Mouse (Mus musculus) neural tube, embryonic 13.5 days (tissue): ENCODE data around the gene Actl7a. TPM values are rescaled to one million over a fixed set of nuclear protein-coding genes. Genes with fewer than 3 reads are reported as not detected.
A peak's percentile ranks its signal among the peaks of the same experiment; 100 is the strongest.

Experiments
- ATAC-seq: fragments of 200-750 bp; cut with Nextera tagmentation; 2 replicates; pipeline ENCODE4 v1.8.0; 2017; ENCODE audit warnings: low read depth, mild to moderate bottlenecking, moderate TSS enrichment, moderate library complexity
- H3K27ac ChIP-seq: fragments of 300-500 bp; sonication (generic); replicated peaks from 2 replicates; pipeline ENCODE4 v1.5.1; 2015; ENCODE audit warnings: moderate library complexity, mild to moderate bottlenecking, inconsistent platforms
- H3K27me3 ChIP-seq: fragments of 300-500 bp; sonication (generic); 2 replicates; pipeline ENCODE4 v1.6.1; 2015; ENCODE audit warnings: mild to moderate bottlenecking, inconsistent platforms
- H3K36me3 ChIP-seq: fragments of 300-500 bp; sonication (generic); 2 replicates; pipeline ENCODE4 v1.6.1; 2015; ENCODE audit warnings: mild to moderate bottlenecking, inconsistent platforms
- H3K4me1 ChIP-seq: fragments of 300-500 bp; sonication (generic); replicated peaks from 2 replicates; pipeline ENCODE4 v1.6.1; 2015; ENCODE audit warnings: inconsistent platforms
- H3K4me2 ChIP-seq: fragments of 300-500 bp; sonication (generic); 2 replicates; pipeline ENCODE4 v1.6.1; 2015; ENCODE audit warnings: inconsistent platforms, mild to moderate bottlenecking, moderate library complexity
- H3K4me3 ChIP-seq: fragments of 300-500 bp; sonication (generic); 2 replicates; pipeline ENCODE4 v1.5.1; 2015; ENCODE audit warnings: mild to moderate bottlenecking, inconsistent platforms
- H3K9ac ChIP-seq: fragments of 300-500 bp; sonication (generic); 2 replicates; pipeline ENCODE4 v1.6.1; 2015; ENCODE audit warnings: moderate library complexity, mild to moderate bottlenecking, inconsistent platforms
- H3K9me3 ChIP-seq: fragments of 300-500 bp; sonication (generic); 2 replicates; pipeline ENCODE4 v1.6.1; 2016; ENCODE audit warnings: inconsistent platforms
- WGBS: fragments of 180-500 bp; shearing (Covaris S2); methylation state at CpG from one replicate; pipeline ENCODE4 v1.1.7; 2015; 5-methylcytosine and 5-hydroxymethylcytosine counted together
- polyA plus RNA-seq: library from polyadenylated mRNA; unstranded; fragments of >200 nt; fragmentation: Nextera tagmentation; extraction: Ambion mirVana; gene quantifications from 2 replicates; pipeline ENCODE4 v1.2.1, GENCODE M21; 2015

Gene Actl7a
- not detected in 2 replicates for polyA plus RNA-seq

DNA sequence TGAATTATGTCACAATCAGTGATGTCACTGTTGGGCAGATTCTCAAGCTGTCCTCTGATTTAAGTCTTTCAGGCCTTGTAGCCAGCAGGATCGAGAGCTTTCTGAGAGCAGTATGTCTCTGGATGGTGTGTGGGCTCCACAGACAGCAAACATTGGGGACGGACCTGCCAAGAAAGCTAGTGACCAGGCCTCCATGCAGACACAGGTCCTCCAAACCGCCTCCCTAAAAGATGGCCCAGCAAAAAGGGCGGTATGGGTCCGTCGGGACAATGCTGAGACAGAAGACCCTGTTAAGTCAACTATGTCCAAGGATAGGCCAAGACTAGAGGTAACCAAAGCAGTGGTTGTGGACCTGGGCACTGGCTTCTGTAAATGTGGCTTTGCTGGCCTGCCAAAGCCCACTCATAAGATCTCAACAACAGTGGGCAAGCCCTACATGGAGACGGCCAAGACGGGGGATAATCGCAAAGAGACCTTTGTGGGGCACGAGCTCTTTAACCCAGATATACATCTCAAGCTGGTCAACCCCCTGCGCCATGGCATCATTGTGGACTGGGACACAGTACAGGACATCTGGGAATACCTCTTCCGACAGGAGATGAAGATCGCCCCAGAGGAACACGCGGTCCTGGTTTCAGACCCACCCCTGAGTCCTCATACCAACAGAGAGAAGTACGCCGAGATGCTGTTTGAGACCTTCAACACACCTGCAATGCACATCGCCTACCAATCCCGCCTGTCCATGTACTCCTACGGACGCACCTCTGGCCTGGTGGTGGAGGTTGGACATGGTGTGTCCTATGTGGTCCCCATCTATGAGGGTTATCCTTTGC lies at the start of gene Actl7a:
Actl7a (plus strand) TSS at position 51 of the 833 bp plus-strand sequence.
- Histone ChIP-seq H3K4me2 (no peak within 1 kb of the TSS), H3K27me3 (no peaks in the 10 kb centered on the region), H3K9ac (no peak within 1 kb of the TSS), H3K27ac (no peak within 1 kb of the TSS), H3K4me3 (no peak within 1 kb of the TSS), H3K36me3 (peaks cover 44% of the 10 kb centered on the region), H3K9me3 (no peaks in the 10 kb centered on the region), H3K4me1 (no peaks in the 10 kb centered on the region)
- 96% methylated on average over 21 of the region's 21 CpGs for WGBS
- ATAC-seq: no peak

DNA sequence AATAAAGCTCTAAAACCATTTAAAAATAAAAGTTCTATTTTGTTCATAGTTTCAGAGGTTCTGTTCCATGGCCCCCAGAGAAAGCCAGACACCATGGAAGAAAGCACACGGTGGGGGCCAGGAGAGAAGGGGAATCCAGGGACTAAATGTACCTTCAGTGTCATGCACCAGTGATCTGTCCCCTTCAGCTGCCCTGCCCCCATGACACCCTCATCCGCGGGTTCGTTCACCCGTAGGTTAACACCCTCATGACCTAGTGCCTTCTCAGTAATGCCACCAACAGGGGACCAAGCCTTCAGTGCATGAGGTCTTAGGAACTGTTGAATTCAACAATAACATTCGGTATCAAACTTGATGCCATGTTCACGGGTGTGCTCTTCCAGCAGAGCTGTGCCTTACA lies 46.8 kb upstream of the Actl7a start:
- Histone ChIP-seq H3K4me2 (no peak overlapping the region), H3K27ac (no peak overlapping the region), H3K4me1 (no peaks in the 10 kb centered on the region), H3K9ac (no peak overlapping the region), H3K36me3 (no peaks in the 10 kb centered on the region), H3K4me3 (no peak overlapping the region), H3K9me3 (no peaks in the 10 kb centered on the region), H3K27me3 (no peaks in the 10 kb centered on the region)
- WGBS: 82% methylated on average over 7 of the region's 7 CpGs
- no peak for ATAC-seq

DNA sequence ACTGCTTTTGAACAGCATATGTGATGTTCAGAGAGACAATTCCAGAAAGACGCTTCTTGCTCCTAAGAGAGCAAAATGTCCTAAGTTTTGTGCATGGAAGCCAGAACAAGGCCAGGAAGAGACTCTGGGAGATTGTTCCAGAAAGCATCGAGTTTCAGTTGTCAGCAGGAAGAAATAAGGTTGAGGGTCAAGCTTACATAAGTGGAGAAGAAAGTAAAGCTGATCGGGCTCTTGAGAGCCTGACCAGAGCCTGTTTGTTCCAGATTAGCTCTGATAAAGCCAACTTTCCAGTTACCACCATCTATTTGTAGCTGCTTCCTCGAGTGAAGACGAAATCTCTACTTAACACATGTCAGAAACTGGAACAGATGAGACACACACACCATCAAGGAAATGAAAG lies 44.5 kb upstream of the Actl7a start:
- Histone ChIP-seq H3K9me3 (no peaks in the 10 kb centered on the region), H3K4me3 (no peak overlapping the region), H3K9ac (no peak overlapping the region), H3K4me2 (no peak overlapping the region), H3K4me1 (peaks cover 4% of the 10 kb centered on the region; the same call in 1 of the 2 replicates), H3K27me3 (no peaks in the 10 kb centered on the region), H3K27ac (no peak overlapping the region), H3K36me3 (no peaks in the 10 kb centered on the region)
- ATAC-seq: no peak
- WGBS: 66% methylated on average over 5 of the region's 5 CpGs

DNA sequence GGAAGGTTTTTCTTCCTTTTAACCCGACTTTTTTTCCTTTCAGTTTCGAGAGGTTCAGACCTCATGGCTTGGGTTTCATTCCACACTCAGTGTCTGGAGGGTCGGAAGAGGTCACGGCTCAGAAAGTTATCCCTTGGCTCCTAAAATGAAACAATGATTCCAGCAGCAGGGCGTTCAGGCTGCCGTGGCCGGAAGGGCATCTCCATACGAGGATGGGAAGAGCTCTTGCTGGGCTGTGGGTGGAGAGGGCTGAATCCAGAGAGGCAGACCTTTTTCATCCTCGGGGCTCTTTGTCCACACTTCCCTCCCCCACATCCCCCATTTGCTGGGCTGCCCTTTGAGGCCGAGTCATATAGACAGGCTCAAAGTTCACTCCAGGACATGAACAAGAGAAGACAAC lies 41.0 kb upstream of the Actl7a start:
- 6% methylated on average over 10 of the region's 10 CpGs for WGBS

DNA sequence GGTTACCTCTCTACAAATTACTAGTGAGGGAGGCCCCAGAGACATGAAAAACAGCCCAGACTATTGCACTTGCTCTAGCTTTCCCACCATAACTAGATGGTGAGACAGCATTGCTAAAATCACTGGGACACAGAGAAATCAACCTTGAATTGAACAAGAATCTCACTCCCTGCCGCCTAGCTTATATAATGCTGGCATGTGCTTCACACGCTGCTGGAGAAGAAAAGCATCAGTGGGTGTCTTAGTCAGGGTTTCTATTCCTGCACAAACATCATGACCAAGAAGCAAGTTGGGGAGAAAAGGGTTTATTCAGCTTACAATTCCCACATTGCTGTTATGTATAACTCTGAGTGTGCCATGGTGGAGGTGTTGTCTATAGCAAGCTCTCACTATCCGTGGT lies 30.1 kb upstream of the Actl7a start:
- Histone ChIP-seq H3K4me2 (no peak overlapping the region), H3K9me3 (no peaks in the 10 kb centered on the region), H3K36me3 (no peaks in the 10 kb centered on the region), H3K27me3 (no peaks in the 10 kb centered on the region), H3K9ac (no peak overlapping the region), H3K4me3 (no peak overlapping the region), H3K27ac (no peak overlapping the region), H3K4me1 (0 out of 2 replicates have a peak, but pooled peaks cover 3% of the 10 kb centered on the region)
- no peak for ATAC-seq
- 88% methylated on average over 3 of the region's 3 CpGs for WGBS

More for the DNA sequence above, 41.0 kb upstream of the Actl7a start:
- no peaks in the 10 kb centered on the region for H3K9me3 ChIP-seq
- no peak overlapping the region for H3K27ac ChIP-seq
- H3K4me1 ChIP-seq: peaks cover 4% of the 10 kb centered on the region; the same call in 1 of the 2 replicates
- no peaks in the 10 kb centered on the region for H3K36me3 ChIP-seq
- no peak overlapping the region for H3K9ac ChIP-seq
- no peak for ATAC-seq
- no peaks in the 10 kb centered on the region for H3K27me3 ChIP-seq
- no peak overlapping the region for H3K4me3 ChIP-seq
- H3K4me2 ChIP-seq: peak overlapping the region; percentile 13; the same call in 1 of the 2 replicates

DNA sequence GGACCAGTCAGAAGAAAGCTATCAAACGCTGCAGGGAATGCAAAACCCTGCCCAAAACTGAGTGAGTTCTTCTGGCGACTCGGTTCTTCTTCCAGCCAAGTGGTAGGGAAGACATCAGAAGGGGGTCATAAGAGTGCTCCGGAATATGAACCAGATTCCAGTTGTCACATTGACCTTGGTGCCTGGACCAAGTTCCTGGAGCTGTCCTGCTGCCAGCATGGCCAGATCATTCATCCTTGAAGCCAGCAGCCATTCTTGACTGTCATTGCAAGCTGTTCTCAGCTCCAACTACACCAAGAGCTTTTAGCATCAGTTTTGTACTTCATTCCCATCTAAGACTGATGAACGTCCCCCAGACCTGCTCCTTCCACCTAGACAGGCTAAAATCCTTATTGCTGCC lies 26.4 kb upstream of the Actl7a start:
- H3K4me3 ChIP-seq: no peak overlapping the region
- no peaks in the 10 kb centered on the region for H3K9me3 ChIP-seq
- no peaks in the 10 kb centered on the region for H3K27me3 ChIP-seq
- ATAC-seq: no peak
- no peak overlapping the region for H3K4me2 ChIP-seq
- no peaks in the 10 kb centered on the region for H3K36me3 ChIP-seq
- 61% methylated on average over 5 of the region's 5 CpGs for WGBS
- no peak overlapping the region for H3K9ac ChIP-seq
- peaks cover 15% of the 10 kb centered on the region; the same call in 1 of the 2 replicates for H3K4me1 ChIP-seq
- H3K27ac ChIP-seq: no peak overlapping the region

DNA sequence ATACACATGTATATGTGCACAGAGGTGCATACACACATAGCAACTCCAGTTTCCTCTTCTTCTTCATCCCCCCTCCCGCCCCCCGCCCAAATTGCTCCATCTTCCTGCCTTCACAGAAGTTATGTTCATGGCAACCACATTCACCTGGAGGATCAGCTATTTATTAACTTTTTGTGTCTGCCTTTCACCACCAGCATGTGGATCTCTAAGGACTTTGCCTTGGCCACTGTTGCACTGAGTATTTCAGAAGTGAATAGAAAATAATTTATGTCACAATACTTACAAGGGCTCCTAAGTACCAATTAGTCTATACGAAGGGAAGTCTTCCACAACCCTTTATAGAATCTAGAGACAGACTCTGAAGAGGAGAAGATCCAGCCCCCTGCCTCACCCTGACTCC lies 25.3 kb upstream of the Actl7a start:
- no peaks in the 10 kb centered on the region for H3K9me3 ChIP-seq

DNA sequence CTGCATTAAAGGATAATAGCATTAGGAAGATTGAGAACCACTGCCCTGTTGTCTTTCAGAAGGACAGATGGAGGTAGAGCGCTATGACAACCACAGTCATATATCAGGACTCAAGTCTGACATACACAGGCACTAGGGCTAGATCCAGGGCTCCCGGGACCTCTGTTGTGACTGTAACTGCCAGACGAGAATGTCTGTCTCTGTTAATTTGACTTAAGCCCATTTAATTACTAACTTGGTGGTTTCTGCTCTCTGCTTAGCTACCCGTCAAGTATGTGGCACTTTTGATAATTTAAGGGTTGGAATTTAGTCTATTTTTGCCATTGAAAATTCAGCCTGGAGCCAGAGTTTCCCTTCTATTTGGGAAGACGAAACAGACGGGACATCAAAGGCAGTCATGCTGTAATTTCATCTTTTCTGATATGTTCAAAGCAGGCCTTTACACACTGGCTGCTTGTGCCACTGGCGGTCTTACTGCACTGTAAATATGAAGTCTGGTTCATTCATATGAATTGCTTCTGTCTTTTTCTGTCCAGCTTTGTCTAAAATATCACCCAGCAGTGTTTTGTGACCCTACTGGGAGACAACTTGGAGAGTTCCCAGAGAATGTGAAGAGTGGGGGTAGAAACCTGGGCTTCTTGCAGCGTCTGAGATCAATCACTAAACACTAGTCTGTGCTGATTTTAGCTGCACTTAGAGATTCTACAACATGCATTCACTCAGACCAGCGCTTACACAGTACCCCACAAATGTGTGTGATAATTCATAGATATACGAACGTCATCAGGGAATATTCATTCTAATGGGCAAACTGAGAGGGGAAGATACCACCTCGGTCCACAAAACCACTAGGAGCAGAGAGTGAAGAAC lies 24.4 kb upstream of the Actl7a start:
- Histone ChIP-seq H3K4me1 (peaks cover 15% of the 10 kb centered on the region; the same call in 1 of the 2 replicates), H3K27ac (no peak overlapping the region), H3K9ac (no peak overlapping the region), H3K9me3 (no peaks in the 10 kb centered on the region), H3K36me3 (no peaks in the 10 kb centered on the region), H3K27me3 (no peaks in the 10 kb centered on the region), H3K4me3 (no peak overlapping the region), H3K4me2 (no peak overlapping the region)
- WGBS: 64% methylated on average over 12 of the region's 12 CpGs
- no peak for ATAC-seq

More for the DNA sequence above, 25.3 kb upstream of the Actl7a start:
- H3K4me2 ChIP-seq: no peak overlapping the region
- H3K36me3 ChIP-seq: no peaks in the 10 kb centered on the region
- H3K9ac ChIP-seq: no peak overlapping the region
- no peaks in the 10 kb centered on the region for H3K27me3 ChIP-seq
- WGBS: 88% methylated on average over 3 of the region's 3 CpGs
- H3K4me1 ChIP-seq: peaks cover 15% of the 10 kb centered on the region; the same call in 1 of the 2 replicates
- ATAC-seq: no peak
- H3K27ac ChIP-seq: no peak overlapping the region
- H3K4me3 ChIP-seq: no peak overlapping the region

DNA sequence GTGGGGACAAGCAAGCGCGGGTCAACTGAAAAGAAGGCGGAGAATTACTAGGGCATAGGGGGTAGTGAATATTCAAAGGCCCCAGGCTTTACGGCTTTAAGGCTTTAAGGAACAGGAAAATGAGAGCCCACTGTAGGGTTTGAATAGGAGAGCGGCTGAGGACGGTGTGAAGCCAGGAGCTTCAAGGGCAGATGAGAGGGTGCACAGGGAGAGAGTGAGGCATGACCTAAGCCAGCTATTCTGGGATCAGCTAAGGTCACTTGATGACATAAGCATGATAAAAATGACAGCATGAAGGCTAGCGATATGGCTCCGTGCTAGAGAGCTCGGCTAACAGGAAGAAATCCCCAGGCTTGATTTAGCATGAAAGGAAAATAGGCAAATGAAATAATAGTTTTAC lies 23.8 kb upstream of the Actl7a start:
- no peak overlapping the region for H3K4me3 ChIP-seq
- WGBS: 62% methylated on average over 9 of the region's 9 CpGs
- no peak overlapping the region for H3K4me2 ChIP-seq
- H3K36me3 ChIP-seq: no peaks in the 10 kb centered on the region
- H3K9me3 ChIP-seq: no peaks in the 10 kb centered on the region
- no peak overlapping the region for H3K27ac ChIP-seq
- H3K27me3 ChIP-seq: no peaks in the 10 kb centered on the region
- no peak for ATAC-seq
- H3K4me1 ChIP-seq: peaks cover 15% of the 10 kb centered on the region; the same call in 1 of the 2 replicates
- H3K9ac ChIP-seq: no peak overlapping the region

DNA sequence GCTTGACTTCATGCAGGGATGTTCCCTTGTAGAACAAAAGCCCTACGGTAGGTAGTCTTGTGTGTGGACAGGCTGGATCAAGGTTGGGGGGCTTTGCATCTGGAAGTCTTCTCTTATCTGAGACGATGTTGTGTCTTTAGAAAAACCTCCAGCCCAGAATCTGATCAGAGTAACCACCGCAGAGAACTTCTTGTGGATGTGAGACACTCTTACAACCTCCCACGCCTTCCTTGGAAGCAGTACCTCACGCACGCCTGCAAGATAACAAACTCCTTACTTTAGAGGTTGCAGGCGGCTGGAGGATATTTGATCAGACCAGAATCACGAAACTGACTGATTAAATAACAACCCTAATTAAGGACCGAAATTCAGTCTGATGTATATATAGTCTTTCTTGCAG lies 22.8 kb upstream of the Actl7a start:
- Histone ChIP-seq H3K4me3 (no peak overlapping the region), H3K36me3 (no peaks in the 10 kb centered on the region), H3K9me3 (no peaks in the 10 kb centered on the region), H3K4me1 (peaks cover 15% of the 10 kb centered on the region; the same call in 1 of the 2 replicates), H3K27ac (no peak overlapping the region), H3K9ac (no peak overlapping the region), H3K27me3 (no peaks in the 10 kb centered on the region), H3K4me2 (no peak overlapping the region)
- WGBS: 90% methylated on average over 9 of the region's 9 CpGs
- ATAC-seq: no peak

DNA sequence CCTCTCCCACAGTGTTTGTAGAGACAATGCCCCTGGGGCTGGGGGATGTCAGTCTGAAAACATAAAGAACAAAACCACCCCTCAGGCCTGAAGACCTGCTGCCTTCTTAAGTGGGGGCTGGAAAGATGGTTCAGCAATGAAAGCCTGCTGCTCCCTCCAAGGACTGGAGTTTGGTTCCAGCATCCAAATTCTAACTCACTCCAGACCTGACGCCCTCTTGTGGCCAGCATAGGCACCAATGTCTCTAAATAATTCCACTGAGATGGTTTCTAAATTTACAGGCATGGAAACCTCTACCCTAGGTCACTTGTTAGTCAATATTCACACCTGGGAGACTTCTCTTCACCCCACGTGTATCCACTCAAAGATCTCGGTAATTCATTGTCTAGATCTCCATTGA lies 21.7 kb upstream of the Actl7a start:
- Histone ChIP-seq H3K4me1 (peaks cover 15% of the 10 kb centered on the region; the same call in 1 of the 2 replicates), H3K36me3 (no peaks in the 10 kb centered on the region), H3K9ac (no peak overlapping the region), H3K4me3 (no peak overlapping the region), H3K27ac (no peak overlapping the region), H3K9me3 (no peaks in the 10 kb centered on the region), H3K4me2 (no peak overlapping the region), H3K27me3 (no peaks in the 10 kb centered on the region)
- WGBS: 31% methylated on average over 3 of the region's 3 CpGs
- no peak for ATAC-seq

DNA sequence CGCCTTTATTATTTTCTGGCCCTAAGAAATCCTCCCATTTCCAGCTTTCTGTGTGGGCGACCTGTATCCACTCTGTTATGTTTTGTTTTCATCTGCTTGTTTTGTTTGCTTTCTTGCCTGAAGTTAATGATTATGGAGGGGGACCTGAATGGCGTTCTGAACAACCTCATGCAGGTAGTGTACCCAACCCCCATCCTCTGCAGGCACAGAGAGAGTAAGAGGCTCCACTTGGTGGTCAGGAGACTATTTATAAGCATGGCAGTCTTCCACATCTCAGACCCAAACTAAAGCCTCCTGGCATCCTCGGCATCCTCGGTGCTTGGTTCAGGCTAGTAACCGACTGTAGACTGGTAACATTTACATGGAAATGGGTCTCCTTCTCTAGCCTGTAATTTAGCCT lies 20.9 kb upstream of the Actl7a start:
- no peaks in the 10 kb centered on the region for H3K36me3 ChIP-seq
- no peak overlapping the region for H3K4me2 ChIP-seq
- 57% methylated on average over 6 of the region's 6 CpGs for WGBS
- peaks cover 2% of the 10 kb centered on the region; the same call in 1 of the 2 replicates for H3K9me3 ChIP-seq
- no peak overlapping the region for H3K4me3 ChIP-seq
- no peaks in the 10 kb centered on the region for H3K27me3 ChIP-seq
- peaks cover 15% of the 10 kb centered on the region; the same call in 1 of the 2 replicates for H3K4me1 ChIP-seq
- H3K9ac ChIP-seq: no peak overlapping the region
- no peak for ATAC-seq
- H3K27ac ChIP-seq: no peak overlapping the region
